Mouse (Mus musculus) urinary bladder, postnatal 36 days (tissue): ENCODE measurements at regions not wholly inside any gene's neighbourhood (a gene's known extent, or its start where the extent isn't known, plus 50 kb on each side); places are given as distances from the start of the nearest gene placed in this dataset.
"Not testable (repeated sequence)": the region's sequence is repeated elsewhere in the genome, so short reads cannot be mapped to it uniquely, and the experiment has no call there.

Experiments used
- DNase-seq, 2 experiments: peaks; one replicate each; pipeline ENCODE4 v3.0.0; 2022; ENCODE audit warnings: low spot score in 2 of 2, mixed read lengths in 1 of 2

DNA sequence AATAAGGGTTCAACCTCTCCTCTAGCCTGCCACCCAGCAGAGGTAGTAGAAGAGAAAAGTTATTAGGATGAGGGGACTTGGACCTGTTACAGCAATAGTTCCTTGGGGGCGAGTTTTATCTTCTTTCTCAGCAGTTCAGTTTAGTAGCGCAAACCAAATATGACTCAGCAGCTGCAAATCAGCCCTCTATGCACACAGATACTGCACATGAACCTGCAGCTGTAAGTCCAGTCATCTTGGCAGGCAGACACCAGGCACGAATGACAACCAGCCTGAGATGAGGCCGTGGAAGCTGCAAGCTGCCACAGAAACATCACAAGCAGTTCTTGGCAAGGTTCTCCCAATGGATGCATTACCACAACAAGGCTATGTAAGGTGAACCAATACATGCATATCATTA is 327.0 kb upstream of the Akr1e1 start:
- no peak for DNase-seq

DNA sequence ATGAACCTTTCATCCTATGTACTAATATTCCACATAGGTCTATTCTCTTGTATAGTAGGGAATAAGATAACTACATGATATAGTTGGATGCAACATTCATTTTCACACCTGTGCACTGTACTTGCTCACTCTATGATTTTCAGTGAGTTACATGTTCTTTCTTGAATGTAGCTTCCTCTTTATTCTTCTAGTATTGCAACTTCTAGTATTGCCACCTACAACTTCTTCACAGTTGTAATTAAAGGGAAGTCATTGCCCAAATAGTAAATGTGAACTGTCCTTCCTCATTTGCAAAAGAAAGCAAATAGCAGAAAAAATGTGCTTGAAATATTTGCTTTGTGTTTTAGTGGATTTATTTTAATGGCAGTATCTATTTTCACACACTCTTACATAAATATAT is 330.9 kb upstream of the Akr1e1 start:
- no peak for DNase-seq

DNA sequence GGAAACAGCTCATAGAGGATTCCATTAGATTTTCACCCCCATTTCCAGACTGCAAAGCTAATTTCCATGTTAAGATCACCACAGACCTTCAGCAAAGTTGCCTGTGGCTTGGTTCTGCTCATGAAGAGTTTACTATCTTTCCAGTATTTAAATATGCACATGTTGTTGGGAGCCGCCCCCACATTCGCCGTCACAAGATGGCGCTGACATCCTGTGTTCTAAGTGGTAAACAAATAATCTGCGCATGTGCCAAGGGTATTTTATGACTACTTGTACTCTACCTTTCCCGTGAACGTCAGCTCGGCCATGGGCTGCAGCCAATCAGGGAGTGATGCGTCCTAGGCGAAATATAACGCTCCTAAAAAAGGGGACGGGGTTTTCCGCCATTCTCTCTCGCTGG is 333.5 kb upstream of the Akr1e1 start:
- peak in 1 of 2 experiments; percentile 29 for DNase-seq

DNA sequence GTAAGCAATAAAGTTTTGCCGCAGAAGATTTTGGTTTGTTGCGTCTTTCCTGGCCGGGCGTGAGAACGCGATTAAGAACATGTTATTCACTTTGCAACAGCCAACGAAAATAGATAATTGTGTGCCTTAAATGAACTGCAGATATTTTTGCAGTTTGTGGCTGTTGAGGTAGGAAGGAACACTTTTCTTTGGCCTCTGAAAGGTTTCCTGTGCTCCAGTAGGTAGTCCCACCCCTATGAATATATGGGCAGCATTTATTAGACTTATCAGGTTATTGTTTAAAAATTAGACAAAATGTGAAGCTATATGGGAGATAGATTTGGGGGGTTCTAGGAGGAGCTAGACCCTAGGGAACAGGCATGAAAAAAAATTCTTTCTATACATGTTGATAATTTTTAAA is 334.1 kb upstream of the Akr1e1 start:
- DNase-seq: no peak

DNA sequence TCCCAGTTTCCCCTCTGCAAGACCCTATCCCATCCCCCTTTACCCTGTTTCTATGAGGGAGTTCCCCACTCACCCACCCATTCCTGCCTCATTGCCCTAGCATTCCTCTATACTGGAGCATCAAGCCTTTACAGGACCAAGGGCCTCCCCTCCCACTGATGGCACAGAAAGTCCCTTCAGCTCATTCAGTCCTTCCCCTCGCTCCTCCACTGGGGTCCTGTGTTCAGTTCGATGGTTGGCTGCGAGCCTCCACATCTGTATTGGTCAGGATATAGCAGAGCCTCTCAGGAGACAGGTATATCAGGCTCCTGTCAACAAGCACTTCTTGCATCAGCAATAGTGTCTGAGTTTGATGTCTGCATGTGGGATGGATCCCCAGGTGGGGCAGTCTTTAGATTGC is 346.4 kb upstream of the Akr1e1 start:
- DNase-seq: no peak

DNA sequence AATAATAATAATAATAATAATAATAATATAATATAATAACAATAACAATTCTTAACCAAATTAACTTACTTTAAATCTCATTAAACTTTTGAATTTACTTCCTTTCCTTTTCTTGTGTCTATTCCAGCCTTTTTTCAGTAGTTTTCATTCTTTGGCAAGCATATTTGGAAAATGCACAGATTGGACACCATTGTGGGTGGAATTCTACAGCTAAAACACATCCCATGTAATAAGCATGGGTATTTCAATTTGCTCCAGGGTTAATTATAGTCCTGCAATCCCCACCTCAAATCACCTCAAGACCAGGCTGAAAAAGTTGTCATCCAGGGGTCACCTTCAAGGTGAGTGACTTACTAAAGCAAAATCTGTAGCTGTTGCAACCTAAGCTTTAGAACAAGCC is 355.9 kb upstream of the Akr1e1 start:
- no peak for DNase-seq

DNA sequence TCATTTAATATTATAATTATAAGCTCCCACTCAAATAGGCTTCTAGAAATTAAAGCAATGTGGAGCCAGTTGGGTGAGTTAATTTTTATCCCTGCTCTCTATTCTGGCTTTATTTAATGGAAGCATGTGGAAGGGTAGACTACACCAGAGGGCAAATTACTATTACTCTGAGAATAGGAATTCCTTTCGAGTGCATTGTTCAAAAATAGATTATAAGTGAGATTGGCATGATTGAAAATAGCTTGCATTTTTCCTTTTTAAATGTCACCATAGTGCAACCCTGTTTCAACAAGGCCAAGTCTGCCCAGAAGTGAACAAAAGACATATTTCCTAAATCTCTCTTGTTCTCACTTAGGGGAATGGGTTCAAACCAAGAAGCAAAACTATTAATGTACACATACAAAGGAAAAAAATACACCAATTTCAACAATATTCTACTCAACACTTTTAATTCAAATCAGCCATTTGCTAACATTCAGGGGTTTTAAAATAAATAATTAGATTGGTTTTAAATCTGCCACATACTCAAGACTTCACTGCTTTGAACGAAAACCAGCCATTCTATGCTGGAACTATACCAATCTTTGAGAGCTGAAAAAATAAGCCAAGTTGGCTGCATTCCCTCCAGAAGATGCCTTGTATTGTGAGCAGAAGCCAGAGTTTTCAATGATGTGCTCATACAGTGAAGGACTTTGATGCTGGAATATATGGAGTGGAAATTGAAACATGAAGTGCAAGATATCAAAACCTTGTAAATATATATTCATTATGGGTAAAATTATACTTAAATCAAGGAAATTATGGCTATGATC is 361.3 kb upstream of the Akr1e1 start:
- DNase-seq: no peak

DNA sequence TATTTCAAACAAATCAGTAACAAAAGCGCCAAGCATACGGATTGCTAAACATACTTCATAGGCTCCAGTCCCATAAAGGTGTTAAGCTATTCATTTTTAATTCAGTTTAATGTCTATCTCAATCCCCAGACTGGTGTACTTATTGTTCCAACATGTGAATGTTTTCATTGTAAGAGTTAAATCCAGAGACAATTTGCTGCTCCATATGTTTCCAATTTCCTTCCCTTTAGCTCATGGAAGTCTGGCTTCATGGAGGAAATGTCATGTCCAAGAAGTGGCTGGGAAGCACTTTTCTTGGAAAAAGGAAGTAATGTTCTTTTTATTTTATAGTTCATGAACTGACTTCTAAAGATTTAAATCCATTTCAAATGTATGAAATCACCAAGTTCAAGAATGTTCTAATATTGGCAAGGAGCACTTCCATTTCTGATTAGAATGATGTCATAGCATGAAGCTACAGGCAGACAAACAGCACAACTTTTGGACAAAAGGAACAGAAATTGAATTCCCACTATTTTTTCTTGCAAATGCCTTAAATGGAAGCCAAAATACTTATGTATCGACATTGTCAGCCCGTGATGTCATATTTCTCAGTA is 362.6 kb upstream of the Akr1e1 start:
- DNase-seq: no peak

DNA sequence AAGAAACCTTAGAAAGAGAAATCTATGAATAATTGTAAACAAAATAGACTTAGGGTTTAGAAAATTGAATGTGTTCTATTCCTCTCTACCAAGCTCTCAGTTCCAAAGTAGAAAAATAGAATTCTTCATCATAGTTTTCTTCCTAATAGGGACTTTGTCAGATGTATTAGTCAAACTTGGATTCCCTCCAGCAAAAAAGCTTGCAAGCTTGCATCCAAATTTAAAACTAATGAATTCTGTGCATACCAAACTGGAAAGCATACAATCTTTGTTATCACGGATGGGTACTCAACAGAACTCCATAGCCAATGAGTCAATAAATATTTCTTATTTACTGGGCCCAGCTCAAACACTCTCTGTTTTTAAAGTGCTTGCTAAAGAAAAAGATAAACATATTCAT is 383.9 kb upstream of the Akr1e1 start:
- DNase-seq: no peak

DNA sequence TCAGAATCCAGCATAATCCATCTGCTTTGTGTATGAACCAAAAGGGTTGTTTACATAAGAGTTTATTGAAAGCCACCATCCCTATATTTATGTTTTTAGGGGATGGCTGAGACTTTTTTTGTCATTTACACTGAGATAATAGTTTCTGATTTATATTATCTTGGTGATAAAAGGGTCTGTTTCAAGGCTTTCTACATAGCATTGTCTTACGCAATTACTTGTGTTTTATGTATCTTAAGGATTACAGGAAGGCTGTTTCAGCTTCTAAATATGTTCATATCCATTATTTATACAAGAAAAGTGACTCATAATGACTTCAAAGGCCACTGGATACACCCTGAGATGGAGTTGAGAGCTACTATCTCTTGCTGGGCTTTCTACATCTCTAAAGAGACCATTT is 399.3 kb upstream of the Akr1e1 start:
- DNase-seq: no peak

DNA sequence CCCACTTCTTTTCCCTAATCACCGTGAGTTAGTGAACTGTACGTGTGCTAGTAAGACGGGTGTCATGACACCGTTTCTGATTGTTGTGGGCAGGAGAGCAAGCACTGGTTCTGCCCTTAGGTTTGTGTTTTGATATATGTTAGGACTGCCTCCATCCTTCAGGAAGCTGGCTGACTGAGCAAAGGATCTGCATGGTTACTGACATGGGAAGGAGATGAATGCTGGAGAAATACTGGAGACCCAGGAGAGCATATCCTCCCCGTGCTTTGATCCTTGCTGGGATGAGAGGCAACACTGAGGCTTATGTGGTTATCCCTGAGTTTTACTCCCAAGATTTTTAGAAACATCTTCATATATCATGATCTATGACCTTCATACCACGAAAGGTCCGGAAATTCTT is 413.5 kb upstream of the Akr1e1 start:
- no peak for DNase-seq

DNA sequence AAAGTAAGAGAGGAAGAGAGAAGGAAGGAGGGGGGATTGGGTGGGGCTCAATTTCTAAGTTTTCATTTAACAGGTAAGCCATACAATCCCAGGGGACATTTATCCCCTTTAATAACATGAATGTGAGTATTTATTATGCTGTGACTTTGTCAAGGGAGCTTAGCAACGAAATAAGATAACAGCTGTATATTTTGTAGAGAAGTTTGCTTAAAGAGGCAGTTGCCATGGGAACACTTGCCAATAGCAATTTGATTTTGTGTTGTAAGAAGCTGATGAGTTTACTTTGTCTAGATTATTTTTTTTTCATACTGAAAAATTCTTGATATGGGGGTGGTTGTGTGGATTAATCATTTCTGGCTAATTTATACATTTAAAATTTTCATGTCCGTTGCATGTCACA is 450.9 kb upstream of the Akr1e1 start:
- DNase-seq: no peak

DNA sequence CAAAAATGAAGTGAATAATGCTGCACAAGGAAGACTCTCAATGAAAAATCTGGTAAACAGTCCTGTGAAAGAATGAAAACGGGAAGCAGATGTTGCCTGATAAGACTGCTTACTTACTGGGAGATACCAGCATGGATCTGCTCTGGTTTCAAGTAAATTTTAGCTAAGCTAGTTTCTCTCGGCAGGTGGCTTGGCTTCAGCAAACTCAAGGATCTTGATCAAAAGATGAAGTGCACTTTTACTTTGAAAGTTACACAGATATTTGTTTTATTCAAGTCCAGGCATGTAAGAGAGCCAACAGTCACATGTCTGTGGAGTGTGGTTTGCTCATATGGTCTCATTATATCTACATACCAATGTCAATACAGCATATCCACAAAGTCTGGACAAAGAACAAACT is 451.5 kb upstream of the Akr1e1 start:
- DNase-seq: peak in 1 of 2 experiments; percentile 1

DNA sequence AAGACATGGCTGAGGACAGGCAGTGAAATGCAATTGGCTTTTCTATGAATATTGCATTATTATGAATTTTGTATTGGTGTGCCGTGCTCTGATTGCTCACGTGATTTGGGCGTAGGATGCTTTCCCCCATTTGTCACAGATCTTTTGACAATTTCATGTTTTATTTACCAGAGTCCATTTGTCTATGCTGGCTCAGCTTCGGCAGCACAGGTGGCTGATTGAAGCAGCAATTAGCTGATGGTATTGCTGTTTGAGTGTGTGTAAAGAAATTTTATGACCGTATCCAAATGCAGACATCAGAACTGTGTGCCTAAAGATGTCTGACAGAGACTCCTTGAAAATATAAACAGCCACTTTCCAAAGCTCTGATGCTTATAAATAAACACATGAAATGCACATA is 498.5 kb upstream of the Akr1e1 start:
- no peak for DNase-seq

DNA sequence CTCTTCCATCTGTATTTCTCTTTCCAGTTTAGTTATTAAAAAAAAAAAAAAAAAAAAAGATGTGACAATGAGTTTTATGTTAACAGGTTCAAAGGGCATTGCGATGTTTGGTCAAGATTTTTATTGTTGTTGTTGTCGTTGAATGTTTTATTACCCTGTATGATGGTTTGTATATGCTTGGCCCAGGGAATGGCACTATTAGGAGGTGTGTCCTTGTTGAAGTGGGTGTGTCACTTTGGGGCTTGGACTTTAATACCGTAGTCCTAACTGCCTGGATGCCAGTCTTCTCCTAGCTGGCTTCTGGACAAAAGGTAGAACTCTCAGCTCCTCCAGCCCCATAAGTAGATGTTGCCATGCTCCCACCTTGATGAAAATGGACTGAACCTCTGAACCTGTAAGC is 545.9 kb upstream of the Akr1e1 start:
- no peak for DNase-seq

DNA sequence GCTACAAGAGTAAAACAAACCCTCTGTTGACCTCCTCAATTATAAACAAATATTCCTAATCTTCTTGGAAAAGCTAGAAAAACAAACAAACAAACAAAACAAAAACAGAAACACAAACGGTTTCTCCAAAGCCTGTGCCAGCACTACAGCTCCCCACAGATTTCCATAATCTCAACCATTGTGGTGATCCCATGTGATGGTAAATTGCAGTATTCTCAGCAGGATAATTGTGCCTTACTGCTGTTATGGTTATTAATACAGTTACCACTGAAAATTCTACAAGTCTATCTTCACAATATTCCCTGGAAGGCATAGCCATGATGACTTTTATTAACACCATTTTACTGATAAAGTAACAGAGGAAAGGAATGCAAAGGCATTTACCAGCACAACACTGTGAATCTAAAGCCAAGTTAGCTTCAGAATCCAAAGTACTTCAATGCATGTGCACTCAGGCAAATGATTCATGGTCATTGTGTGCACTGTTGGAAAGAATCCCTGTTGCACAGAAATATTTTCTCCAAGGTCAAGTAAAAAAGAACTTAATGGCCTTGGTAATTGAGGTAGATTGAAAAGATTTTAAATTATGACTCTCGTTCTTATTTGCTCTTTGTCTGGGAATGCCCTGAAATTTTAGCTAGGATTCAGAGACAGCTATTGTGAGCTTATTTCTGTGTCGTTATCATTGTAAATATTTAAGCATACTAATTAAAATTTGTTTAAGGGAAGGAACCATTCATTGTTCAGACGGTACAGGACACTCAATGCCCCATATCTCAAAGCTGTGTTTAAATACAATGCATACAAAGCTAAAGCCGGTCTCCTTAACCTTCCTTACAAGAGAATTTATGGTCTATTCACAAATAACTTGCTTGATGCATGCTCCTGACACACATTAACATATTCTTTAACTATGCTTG is 551.1 kb upstream of the Akr1e1 start:
- DNase-seq: no peak

DNA sequence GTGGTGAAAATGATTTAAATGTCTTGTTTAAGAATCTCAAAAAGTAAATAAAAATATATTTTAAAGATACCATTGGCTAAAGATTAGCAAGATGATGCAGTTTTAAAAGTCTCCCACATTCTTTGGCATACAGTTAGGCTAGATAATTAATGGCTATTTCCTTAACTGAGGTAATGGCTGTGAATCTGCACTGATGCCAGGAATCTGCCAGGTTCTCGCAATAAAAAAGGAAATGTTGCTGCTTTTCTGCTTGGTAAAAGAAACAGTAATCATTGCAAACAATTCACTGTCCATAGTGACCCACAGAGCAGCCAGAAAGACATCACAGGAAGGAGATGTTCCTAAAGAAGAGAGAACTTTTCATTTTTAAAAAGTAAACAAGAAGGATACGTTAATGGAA is 557.7 kb upstream of the Akr1e1 start:
- DNase-seq: no peak

DNA sequence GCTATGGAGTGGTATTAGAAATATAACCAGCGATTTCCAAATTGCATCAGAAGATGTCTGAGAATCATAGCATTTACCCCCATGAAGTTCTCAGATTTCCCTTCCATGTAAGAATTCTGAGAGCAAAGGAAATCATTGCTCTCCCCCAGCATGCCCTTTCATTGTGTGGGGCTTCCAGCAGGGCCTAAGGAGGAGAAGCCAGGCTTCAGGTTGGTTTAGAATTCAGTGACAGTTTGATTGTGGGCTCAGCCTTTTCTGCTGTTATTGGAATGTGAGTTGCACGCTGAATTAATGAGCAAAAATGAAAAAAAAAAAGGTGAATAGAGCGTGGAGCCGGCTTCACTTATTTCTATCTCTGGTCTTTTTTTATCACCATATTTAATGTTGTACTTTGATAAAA is 570.0 kb upstream of the Akr1e1 start:
- no peak for DNase-seq

DNA sequence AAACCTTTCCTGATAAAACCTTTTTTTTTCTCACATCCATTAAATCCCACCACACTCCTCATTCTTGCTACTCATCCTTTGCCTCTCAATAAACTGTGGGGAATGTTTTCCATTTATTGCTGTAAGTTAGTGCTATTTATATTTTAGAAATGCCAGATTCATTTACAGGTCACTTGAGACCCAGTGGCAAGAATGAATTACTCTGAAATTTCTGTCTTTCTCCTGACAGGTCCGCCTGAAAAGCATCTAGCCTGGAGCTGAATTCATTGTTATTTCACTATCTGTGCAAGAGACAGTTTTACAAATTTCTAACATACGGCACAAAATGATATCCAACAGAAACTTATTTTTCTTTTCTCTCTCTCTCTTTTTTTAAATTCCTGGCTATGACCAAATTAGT is 570.6 kb upstream of the Akr1e1 start:
- DNase-seq: no peak

DNA sequence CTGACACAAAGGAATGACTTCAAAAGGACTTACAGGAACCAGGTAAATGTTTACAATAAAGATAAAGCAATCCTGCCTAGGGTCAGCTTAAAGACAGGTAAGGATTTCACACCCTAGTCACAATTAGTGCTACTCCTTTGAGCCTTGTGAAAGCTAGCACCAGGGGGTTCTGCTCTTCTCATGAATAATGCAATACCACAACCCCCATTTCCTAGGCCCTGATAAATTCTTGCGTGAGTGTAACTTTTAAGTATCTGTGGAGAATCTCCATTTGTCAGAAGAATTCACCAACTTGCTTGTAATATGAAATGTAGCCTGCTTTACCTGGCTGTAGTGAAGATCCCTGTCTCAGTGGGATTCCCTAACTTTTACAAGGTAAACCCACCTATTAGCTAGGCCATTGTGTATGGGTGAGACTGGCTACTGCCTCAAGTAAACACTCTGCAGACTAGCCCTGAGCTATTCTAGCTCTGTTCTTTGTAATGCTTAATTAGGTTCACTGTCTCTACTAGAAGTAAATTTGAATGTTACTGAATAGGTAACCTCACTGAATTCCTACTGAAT is 576.3 kb upstream of the Akr1e1 start:
- not testable (repeated sequence) for DNase-seq

DNA sequence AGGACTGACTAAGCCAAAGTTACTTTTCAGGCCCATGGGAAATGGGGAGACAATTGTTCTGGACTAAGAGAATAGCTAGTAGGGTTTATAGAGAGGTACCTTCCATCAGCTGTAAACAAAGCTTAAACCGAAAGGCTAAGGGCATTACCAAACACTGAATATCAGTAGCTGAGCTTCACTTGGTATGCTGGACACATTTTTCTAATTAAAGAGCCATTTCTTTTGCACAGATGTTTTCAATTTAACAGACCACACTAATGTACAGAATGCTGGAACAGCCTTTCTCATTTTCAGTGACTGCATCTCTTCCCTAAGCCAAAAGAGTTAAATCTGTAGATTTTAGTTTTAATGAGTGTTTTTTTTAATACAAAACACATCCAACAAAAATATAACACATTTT is 593.8 kb upstream of the Akr1e1 start:
- DNase-seq: no peak

DNA sequence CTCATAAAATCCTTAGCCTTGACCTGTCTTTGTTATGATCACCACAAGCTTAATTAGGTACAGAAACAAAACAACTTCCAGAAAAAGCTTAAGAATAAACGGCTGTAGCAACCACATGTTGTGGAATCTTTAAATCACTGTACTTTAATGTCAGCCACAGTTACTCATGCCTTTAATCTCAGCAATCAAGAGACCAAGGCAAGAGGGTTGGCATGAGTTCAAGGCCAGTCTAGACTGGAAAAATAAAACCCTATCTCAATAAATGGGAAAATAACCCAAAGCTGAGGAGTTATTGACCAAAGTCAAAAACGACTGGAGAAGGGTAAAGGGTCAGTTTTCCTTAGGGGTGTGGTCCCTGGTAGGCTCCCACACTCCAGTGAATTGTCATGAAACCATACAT is 595.2 kb upstream of the Akr1e1 start:
- DNase-seq: no peak
